Mouse (Mus musculus) cortical plate, adult 2 months (tissue): Measurements from ENCODE around the gene Sulf2.

Experiments
- CTCF ChIP-seq: fragments of 200-500 bp; IDR thresholded peaks from 2 replicates; pipeline ENCODE4 v1.5.1; 2011; ENCODE audit warnings: mild to moderate bottlenecking, control low read depth, low read length; ENCODE audit not compliant: insufficient read depth; ENCODE audit errors: extremely low read depth
- POLR2A ChIP-seq: fragments of 200-500 bp; IDR thresholded peaks from 2 replicates; pipeline ENCODE4 v1.6.1; 2011; ENCODE audit warnings: mild to moderate bottlenecking, low read length, control low read depth; ENCODE audit not compliant: insufficient read depth; ENCODE audit errors: extremely low read depth

GRCm38 (mm10) chr2:166182009-166182685, 26.7 kb upstream of the Sulf2 start:
- no peak for TF ChIP-seq CTCF
- no peak for TF ChIP-seq POLR2A
